Mouse (Mus musculus) hindbrain, embryonic 11.5 days (tissue): ENCODE measurements at regions not wholly inside any gene's neighbourhood (a gene's known extent, or its start where the extent isn't known, plus 50 kb on each side); places are given as distances from the start of the nearest gene placed in this dataset.
"Not testable (repeated sequence)": the region's sequence is repeated elsewhere in the genome, so short reads cannot be mapped to it uniquely, and the experiment has no call there.

Experiments
- ATAC-seq: fragments of 200-750 bp; cut with Nextera tagmentation; 2 replicates; pipeline ENCODE4 v1.8.0; 2017; ENCODE audit warnings: mild to moderate bottlenecking, moderate TSS enrichment, moderate library complexity; ENCODE audit not compliant: low FRiP score
- DNase-seq: peaks from one replicate; pipeline ENCODE4 v3.0.0-alpha.2; 2015; ENCODE audit warnings: low spot score
- H3K27ac ChIP-seq: fragments of 300-500 bp; sonication (generic); 2 replicates; pipeline ENCODE4 v1.5.1; 2014; ENCODE audit warnings: mild to moderate bottlenecking, low read depth, low read length
- H3K27me3 ChIP-seq: fragments of 300-500 bp; sonication (generic); 2 replicates; pipeline ENCODE4 v1.6.1; 2014; ENCODE audit warnings: mild to moderate bottlenecking, low read length, moderate library complexity, mixed read lengths; ENCODE audit not compliant: control insufficient read depth, insufficient read depth
- H3K36me3 ChIP-seq: fragments of 300-500 bp; sonication (generic); 2 replicates; pipeline ENCODE4 v1.6.1; 2014; ENCODE audit warnings: mild to moderate bottlenecking, low read length, moderate library complexity, mixed read lengths; ENCODE audit not compliant: control insufficient read depth, insufficient read depth
- H3K4me1 ChIP-seq: fragments of 300-500 bp; sonication (generic); replicated peaks from 2 replicates; pipeline ENCODE4 v1.6.1; 2014; ENCODE audit warnings: low read length, mixed read lengths; ENCODE audit not compliant: control insufficient read depth, insufficient read depth
- H3K4me2 ChIP-seq: fragments of 300-500 bp; sonication (generic); replicated peaks from 2 replicates; pipeline ENCODE4 v1.6.1; 2014; ENCODE audit warnings: mild to moderate bottlenecking, low read depth, low read length
- H3K4me3 ChIP-seq: fragments of 300-500 bp; sonication (generic); 2 replicates; pipeline ENCODE4 v1.5.1; 2014; ENCODE audit warnings: low read depth, low read length
- H3K9ac ChIP-seq: fragments of 300-500 bp; sonication (generic); 2 replicates; pipeline ENCODE4 v1.6.1; 2014; ENCODE audit warnings: low read depth, low read length
- H3K9me3 ChIP-seq: fragments of 300-500 bp; sonication (generic); 2 replicates; pipeline ENCODE4 v1.6.1; 2016; ENCODE audit warnings: low read length; ENCODE audit not compliant: control insufficient read depth
- WGBS: fragments of 180-500 bp; shearing (Covaris S2); extraction: QIAGEN DNeasy Blood & Tissue Kit; methylation state at CpG from one replicate; pipeline ENCODE4 v1.1.7; 2014; 5-methylcytosine and 5-hydroxymethylcytosine counted together

GRCm38 (mm10) chr8:52444366-52444765 is 1067.2 kb upstream of the Aga start:
- Histone ChIP-seq H3K36me3 (no peaks in the 10 kb centered on the region), H3K27me3 (no peaks in the 10 kb centered on the region), H3K4me2 (no peak overlapping the region), H3K4me3 (no peak overlapping the region), H3K9me3 (no peaks in the 10 kb centered on the region), H3K27ac (no peak overlapping the region), H3K9ac (no peak overlapping the region), H3K4me1 (no peaks in the 10 kb centered on the region)
- 87% methylated on average over 3 of the region's 3 CpGs for WGBS
- DNase-seq (no peak), ATAC-seq (no peak)

GRCm38 (mm10) chr8:52451761-52452160 is 1059.8 kb upstream of the Aga start:
- H3K9me3 ChIP-seq, H3K4me3 ChIP-seq, H3K27me3 ChIP-seq, H3K9ac ChIP-seq, H3K36me3 ChIP-seq, H3K4me1 ChIP-seq, ATAC-seq, DNase-seq, H3K4me2 ChIP-seq, H3K27ac ChIP-seq: not testable (repeated sequence)
- 77% methylated on average over 1 of the region's 1 CpGs for WGBS

DNA sequence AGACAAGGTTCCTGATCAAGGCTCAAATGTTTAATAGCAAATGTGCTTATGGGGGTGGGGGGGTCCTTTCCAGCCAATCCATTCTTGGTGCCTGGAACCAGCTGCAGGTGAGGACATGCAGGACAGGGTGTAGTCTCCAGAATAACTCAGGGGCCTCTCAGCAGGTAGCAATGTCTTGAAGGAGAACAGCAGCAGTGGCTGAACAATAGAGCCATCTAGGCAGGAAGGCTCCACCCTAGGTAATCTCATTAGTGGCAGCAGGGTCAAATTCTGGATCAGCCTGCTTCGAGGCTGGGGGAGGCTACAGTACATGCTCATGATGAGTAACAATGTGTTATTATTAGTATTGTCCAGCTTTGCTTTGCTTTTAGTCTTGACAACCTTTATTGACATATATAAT is 1055.9 kb upstream of the Aga start:
- H3K4me1 ChIP-seq, result no peaks in the 10 kb centered on the region
- H3K4me3 ChIP-seq, result no peak overlapping the region
- no peak overlapping the region for H3K9ac ChIP-seq
- H3K9me3 ChIP-seq, result no peaks in the 10 kb centered on the region
- H3K4me2 ChIP-seq, result no peak overlapping the region
- no peak overlapping the region for H3K27ac ChIP-seq
- DNase-seq, result no peak
- H3K36me3 ChIP-seq, result no peaks in the 10 kb centered on the region
- no peak for ATAC-seq
- WGBS, result 74% methylated on average over 1 of the region's 1 CpGs
- H3K27me3 ChIP-seq, result no peaks in the 10 kb centered on the region

DNA sequence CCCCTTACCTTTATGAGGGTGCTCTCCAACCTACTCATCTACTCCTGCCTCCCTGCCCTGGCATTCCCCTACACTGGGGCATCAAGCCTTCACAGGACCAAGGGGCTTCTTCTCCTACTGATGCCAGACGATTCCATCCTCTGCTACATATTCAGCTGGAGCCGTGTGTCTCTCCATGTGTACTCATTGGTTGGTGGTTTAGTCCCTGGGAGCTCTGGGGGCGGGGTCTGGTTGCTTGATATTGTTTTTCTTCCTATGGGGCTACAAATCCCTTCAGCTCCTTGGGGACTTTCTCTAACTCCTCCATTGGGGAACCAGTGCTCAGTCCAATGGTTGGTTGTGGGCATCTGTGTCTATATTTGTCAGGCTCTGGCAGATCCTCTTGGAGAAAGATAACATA is 1055.3 kb upstream of the Aga start:
- Histone ChIP-seq H3K9ac (no peak overlapping the region), H3K4me1 (no peaks in the 10 kb centered on the region), H3K4me2 (no peak overlapping the region), H3K36me3 (no peaks in the 10 kb centered on the region), H3K4me3 (no peak overlapping the region), H3K27ac (no peak overlapping the region), H3K9me3 (no peaks in the 10 kb centered on the region), H3K27me3 (no peaks in the 10 kb centered on the region)
- DNase-seq, result no peak
- ATAC-seq, result no peak
- 68% methylated on average over 3 of the region's 3 CpGs for WGBS

- no peaks in the 10 kb centered on the region for H3K27me3 ChIP-seq
- H3K9ac ChIP-seq, result no peak overlapping the region
- no peaks in the 10 kb centered on the region for H3K4me1 ChIP-seq
- DNase-seq (no peak), ATAC-seq (no peak)
- no peaks in the 10 kb centered on the region for H3K9me3 ChIP-seq
- H3K4me3 ChIP-seq, result no peak overlapping the region
- H3K27ac ChIP-seq, result no peak overlapping the region
- no peaks in the 10 kb centered on the region for H3K36me3 ChIP-seq
- no peak overlapping the region for H3K4me2 ChIP-seq
- 86% methylated on average over 2 of the region's 2 CpGs for WGBS
Observed at GRCm38 (mm10) chr8:52502396-52502795, 1009.1 kb upstream of the Aga start.

DNA sequence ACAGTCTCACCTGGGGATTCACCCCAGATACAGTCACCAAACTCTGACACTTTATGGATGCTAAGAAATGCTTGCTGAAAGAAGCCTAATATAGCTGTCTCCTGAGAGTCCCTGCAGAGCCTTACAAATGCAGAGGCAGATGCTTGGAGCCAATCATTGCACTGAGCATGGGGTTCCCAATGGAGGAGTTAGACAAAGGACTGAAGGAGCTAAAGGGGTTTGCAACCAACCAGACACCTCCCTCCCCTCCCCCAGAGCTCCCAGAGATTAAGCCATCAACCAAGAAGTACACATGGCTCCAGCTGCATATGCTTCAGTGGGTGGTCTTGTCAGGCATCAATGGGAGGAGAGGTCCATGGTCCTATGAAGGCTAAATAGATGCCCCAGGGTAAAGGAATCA is 999.7 kb upstream of the Aga start:
- no peaks in the 10 kb centered on the region for H3K36me3 ChIP-seq
- ATAC-seq (peak; percentile 38; the same call in 1 of the 2 replicates), DNase-seq (peak; percentile 2)
- H3K4me3 ChIP-seq, result no peak overlapping the region
- no peaks in the 10 kb centered on the region for H3K4me1 ChIP-seq
- H3K27me3 ChIP-seq, result no peaks in the 10 kb centered on the region
- H3K9ac ChIP-seq, result no peak overlapping the region
- no peak overlapping the region for H3K27ac ChIP-seq
- H3K4me2 ChIP-seq, result no peak overlapping the region
- no peaks in the 10 kb centered on the region for H3K9me3 ChIP-seq

DNA sequence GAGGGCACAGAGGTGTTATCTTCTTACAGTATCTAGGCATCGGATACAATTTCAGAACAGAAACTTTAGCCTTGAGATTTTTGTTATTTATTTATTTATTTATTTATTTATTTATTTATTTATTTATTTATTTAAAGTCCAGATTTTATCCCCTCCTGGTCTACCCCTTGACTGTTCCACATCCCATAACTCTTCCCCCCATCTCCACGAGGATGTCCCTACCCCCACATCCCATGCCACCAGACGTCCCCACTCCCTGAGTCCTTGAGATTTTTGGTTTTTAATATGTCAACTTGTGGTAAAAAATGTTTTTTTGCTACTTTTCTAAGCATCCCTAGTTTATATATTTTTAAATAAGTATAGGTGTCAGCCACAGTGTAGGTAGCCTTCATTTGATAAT is 968.2 kb upstream of the Aga start:
- DNase-seq (no peak), ATAC-seq (no peak)
- Histone ChIP-seq H3K9me3 (no peaks in the 10 kb centered on the region), H3K9ac (no peak overlapping the region), H3K4me2 (no peak overlapping the region), H3K27ac (no peak overlapping the region), H3K4me1 (no peaks in the 10 kb centered on the region), H3K27me3 (no peaks in the 10 kb centered on the region), H3K4me3 (no peak overlapping the region), H3K36me3 (no peaks in the 10 kb centered on the region)
- 90% methylated on average over 3 of the region's 3 CpGs for WGBS

DNA sequence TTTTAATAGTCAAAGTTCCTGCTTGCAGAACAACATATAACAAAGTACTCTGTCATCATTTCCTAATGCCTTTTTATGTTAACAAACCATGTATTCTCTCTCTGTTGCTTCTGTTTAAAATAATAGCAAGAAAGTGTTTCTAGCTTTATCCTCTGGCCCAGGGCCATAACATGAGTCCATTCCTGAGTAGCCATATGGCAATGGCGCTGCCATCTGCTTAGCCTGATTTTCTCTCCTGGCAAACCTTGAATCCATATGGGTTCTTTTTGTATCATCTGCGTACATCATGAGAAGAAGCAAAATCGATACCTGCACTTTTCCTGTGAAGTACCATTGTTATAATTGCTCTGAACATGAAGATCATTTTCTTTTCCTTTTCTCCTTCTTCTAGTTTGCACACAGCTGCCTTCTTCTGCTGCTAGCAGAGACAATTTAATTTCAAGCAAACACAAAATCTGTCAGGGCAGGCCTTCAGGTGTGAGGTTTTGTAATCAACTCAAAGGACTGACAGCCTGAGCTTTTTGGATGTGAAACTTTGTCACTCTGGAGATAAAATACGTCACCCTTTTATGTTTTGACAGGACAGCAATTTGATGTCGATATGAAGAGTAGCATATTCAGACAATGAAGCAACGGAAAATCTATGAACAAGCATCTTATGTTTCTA is 940.2 kb upstream of the Aga start:
- WGBS, result 84% methylated on average over 6 of the region's 6 CpGs
- Histone ChIP-seq H3K27me3 (no peaks in the 10 kb centered on the region), H3K36me3 (no peaks in the 10 kb centered on the region), H3K4me2 (no peak overlapping the region), H3K27ac (no peak overlapping the region), H3K9ac (no peak overlapping the region), H3K4me3 (no peak overlapping the region), H3K4me1 (no peaks in the 10 kb centered on the region), H3K9me3 (no peaks in the 10 kb centered on the region)
- DNase-seq (no peak), ATAC-seq (no peak)
